Mouse (Mus musculus) cerebellum, postnatal 10 days (tissue): ENCODE results near the gene Zswim1.
"Not testable (repeated sequence)": the region's sequence is repeated elsewhere in the genome, so short reads cannot be mapped to it uniquely, and the experiment has no call there.

Experiments used
- DNase-seq, 2 experiments: peaks; one replicate each; pipeline ENCODE4 v3.0.0; 2021; ENCODE audit warnings: mixed read lengths in 2 of 2

Zswim1 gene

GRCm38 (mm10) chr2:164829090-164829489, 6.6 kb downstream of the Zswim1 start:
- no peak for DNase-seq

DNA sequence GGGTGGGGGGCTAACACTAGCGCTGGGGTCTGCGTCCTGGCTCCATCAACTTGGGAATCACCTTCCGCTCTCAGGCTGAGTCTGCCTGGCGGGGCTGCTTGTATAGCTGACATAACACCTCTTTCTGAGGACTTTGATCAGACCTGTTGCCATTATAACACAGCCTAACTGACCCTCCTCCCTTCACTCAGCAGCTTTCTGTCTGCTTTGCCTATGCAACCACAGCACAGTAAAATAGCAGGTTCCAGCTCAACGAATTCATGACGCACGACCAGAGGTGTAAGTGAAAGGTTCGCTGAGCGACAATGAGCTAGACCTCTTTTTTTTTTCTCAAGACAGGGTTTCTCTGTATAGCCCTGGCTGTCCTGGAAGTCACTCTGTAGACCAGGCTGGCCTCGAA, 8.5 kb downstream of the Zswim1 start:
- no peak for DNase-seq

- peak; percentile 76 for DNase-seq
Measured at GRCm38 (mm10) chr2:164832032-164832747, 9.7 kb downstream of the Zswim1 start.

DNA sequence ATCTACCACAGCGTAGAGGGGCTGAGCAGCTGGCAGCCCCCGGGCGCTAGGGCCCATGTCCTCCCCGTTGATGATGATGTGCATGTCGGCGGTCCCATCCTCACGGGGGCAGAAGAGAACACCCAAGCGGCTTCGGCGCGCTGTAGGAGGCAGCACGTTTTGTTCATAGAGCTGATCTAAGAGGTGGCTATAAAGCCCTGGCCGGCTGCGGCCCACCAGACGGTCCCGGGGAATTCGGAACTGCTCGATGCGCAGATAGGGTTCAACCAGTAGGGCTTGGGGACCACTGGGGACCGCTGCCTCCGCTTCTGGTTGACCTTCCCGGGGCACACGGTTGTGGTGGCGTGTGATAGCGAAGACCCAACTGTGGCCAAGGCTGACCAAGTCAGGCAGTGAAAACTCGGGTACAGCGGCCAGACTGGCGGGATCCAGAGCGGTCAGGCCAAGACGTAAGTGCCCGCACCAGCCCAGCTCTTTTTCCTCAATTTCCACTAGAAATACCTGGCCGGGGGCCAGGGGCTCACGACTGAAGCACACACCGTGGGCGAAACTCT, 10.3 kb downstream of the Zswim1 start, which contains the start of gene Ctsa:
Gene Ctsa (plus strand): TSS at position 126 of the 554 bp plus-strand sequence.
- DNase-seq, result peak; percentile 81

DNA sequence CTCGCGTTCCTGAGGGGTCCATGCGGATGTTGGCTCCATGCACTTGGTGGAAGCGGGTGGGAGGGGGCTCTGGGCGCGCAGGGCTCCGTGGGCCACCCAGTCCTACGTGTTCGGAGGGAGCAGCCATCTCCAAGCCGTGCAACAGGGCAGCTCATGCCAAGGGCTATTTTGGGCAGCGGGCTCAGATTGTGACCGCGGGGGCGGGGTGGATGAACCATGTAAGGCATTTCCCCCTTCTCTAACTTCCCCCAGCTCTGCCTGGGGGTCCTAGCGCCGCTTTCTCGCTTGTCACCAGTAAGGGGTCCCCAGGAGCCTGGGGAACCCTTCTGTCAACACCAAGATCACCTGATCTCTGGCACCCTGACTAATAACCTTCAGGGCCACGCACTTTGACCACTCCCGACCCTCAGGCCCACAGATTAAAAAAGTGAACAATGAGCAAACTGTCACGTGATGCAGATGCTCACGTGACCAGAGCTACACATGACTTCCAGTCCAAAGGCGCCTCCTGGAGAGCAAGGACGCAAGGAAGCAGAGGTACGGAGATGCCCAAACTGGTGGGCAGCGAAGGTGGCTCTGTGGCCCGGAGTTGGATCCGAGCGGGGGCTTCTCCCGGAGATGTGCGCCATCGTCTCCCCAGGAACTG, 11.0 kb downstream of the Zswim1 start, which contains the start of gene Neurl2:
Gene Neurl2 (minus strand): TSS at position 143 of the 646 bp plus-strand sequence.
- peak; percentile 93 to 95 for DNase-seq

- DNase-seq, result no peak
Measured at GRCm38 (mm10) chr2:164834531-164834930, 12.0 kb downstream of the Zswim1 start.

GRCm38 (mm10) chr2:164835164-164835563, 12.7 kb downstream of the Zswim1 start:
- DNase-seq, result no peak

DNA sequence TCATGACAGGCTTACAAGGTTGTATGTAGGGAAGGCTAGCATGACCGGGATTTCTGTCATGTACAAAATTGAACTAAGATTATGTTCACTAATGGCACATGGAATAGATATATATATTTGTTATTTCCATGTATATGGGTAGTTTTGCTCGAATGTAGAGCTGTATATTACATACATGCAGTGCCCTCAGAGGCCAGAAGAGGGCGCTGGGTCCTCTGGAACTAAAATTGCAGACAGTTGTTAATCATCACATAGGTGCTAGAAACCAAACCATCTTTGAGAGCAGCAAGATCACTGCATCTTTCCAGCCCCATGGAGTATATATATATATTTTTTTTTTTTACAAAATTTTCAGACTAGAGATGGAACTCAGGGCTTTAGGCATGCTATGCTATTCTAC, 23.3 kb downstream of the Zswim1 start:
- DNase-seq, result no peak

- DNase-seq, result no peak
Measured at GRCm38 (mm10) chr2:164850061-164850460, 27.6 kb downstream of the Zswim1 start.

DNA sequence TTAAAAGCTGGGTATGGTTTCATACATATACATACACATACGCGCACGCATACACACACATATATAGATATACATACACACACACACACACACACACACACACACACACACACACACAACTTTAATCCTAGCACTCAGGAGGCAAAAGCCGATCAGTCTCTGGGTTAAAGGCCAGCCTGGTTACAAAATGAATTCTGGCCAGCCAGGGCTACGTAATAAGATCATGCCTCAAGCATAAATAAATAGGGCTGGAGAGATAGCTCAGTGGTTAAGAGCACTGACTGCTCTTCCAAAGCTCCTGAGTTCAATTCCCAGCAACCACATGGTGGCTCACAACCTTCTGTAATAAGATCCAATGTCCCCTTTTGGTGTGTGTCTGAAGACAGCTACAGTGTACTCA, 33.1 kb downstream of the Zswim1 start:
- DNase-seq, result not testable (repeated sequence)

GRCm38 (mm10) chr2:164856309-164857100, 34.0 kb downstream of the Zswim1 start:
- peak; percentile 44 to 45 for DNase-seq

DNA sequence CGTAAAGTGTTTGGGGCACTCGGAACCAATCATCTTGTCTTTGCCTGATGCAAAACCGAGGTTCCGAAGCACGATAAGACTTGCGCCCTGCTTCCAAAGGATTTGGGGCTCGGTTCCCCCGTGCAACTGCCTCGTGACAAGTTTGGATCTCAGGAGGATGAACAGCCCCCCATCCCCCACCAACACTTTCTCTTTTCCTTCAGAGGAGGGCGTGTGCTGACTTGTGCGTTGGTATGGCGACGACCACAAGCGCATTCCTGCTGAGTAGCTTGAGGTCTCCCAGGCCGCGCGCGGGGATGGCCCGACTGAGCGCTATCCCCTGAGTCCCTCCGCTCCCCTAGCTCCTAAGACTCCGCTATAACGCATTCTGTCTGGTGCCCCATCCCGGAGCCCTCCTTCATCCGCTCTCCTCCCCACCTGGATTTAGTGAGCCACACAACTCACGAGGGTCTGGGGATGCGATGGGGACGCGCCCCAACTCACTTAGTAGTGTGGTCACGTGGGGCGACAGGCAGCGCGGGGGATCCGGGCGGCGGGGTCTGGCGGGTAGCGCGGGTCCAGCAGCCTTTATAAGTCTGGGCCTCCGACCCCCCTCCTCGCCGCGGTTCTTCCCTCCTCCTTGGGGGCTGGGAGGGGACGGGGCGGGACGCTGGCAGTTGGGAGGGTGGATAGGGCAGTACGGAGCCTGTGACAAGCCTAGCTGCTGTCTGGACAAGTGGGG, 34.8 kb downstream of the Zswim1 start, which contains the start of gene Pltp:
Gene Pltp (minus strand): TSS at position 611 of the 721 bp plus-strand sequence.
- DNase-seq, result peak; percentile 61

DNA sequence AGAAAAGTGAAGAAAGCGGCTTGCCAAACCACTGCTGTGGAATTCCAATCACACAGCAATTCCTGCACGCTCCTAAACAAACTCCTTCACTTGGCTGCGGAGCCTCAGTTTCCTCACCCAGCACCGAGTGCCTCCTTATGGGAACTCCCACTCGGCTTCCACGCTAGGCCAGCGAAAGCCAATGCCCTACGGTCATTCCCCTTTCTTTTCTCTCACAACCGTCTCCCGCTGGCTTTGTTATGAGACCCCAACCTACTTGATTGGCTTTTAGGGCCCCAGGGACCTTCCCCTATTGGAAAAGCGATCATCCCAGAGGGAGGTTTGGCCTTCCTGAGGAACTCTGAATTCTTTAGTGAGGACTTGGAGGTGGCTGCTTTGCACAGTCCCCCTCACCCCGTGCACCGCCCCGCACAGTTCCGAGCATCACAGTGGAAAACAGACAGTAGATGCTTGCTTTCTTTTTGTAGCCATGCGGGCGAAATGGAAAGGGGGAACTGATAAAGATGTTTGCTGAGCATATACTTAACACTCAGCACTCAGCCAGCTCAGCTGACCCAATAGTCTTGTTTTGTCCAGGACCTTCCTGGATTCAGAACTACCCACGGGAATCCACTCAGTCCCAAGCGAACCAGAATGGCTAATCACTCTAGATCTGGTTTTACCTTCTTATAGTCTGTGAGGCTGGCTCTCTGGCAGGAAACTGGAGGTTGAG, 35.5 kb downstream of the Zswim1 start:
- DNase-seq, result no peak

- no peak for DNase-seq
Measured at GRCm38 (mm10) chr2:164859155-164859554, 36.7 kb downstream of the Zswim1 start.

DNA sequence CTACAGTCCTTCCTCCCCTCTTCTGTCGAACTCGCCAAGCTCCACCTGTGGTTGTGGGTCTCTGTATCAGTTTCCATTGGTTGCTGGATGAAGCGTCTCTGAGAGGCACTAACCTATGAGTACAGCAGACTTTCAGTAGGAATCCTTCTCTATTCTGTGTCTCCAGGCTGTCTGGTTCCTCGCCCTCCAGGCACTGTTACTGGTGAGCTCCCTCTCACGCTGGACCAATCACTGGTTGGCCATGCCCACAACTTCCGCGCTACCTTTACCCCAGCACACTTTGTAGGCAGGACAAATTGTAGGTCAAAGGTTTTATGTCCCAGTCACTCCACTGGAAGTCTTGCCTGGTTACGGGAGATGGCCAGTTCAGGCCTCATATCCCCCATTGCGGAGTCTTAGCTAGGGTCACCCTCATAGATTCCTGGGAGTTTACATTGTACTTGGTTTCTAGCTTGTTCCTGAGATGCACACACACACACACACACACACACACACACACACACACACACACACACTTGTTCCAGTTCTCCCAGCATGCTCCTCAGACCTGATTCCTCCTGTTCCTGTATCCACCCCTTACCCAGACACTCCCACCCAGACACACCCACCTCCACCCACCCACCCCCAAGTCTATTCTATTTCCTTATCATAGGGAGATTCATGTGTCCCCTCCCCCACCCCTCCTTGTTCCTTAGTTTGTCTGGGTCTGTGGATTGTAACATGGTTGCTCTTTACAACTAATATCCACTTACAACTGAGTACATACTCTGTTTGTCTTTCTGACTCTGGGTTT, 37.4 kb downstream of the Zswim1 start:
- DNase-seq, result no peak

- DNase-seq, result no peak
Measured at GRCm38 (mm10) chr2:164861094-164861493, 38.6 kb downstream of the Zswim1 start.

- DNase-seq, result peak; percentile 79 to 87
Measured at GRCm38 (mm10) chr2:164862179-164862861, 39.8 kb downstream of the Zswim1 start.

GRCm38 (mm10) chr2:164863411-164863810, 40.9 kb downstream of the Zswim1 start:
- not testable (repeated sequence) for DNase-seq

- no peak for DNase-seq
Measured at GRCm38 (mm10) chr2:164864593-164864992, 42.1 kb downstream of the Zswim1 start.
